Mouse (Mus musculus): ENCODE results near the gene Ubxn6. TPM values are rescaled to one million over a fixed set of nuclear protein-coding genes. Genes with fewer than 3 reads are reported as not detected.

Ubxn6 gene
- total RNA-seq, 1 experiment, result 34.8 TPM

DNA sequence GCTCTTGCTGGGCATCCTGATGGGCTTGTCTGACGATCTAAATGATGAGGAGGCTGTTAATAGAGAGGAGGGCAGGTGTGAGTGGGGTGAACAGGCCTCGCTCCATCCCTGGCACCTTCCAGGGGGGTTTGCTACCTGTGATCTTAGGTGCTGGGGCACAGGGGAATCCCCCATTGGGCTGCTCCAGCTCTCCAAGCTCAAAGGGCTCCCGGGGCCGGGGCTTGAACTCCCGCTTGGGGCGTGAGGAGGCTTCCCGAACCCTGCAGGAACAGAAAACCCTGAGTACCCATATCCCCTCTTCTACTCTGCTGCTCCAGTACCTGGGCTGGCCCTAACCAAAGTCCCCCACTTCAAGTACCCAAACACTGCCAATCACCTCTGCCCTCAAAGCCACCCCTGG, 57.0 kb downstream of the Ubxn6 start:
- Histone ChIP-seq H3K27ac (ENCODE audit: insufficient read depth, low read depth, low read length, poor library complexity, severe bottlenecking) (no peak overlapping the region), H3K4me3 (ENCODE audit: insufficient read depth in 1 of 2, low read depth in 1 of 2, low read length in 2 of 2, poor library complexity in 1 of 2, severe bottlenecking in 1 of 2) (no peak overlapping the region), H3K36me3 (ENCODE audit: control insufficient read depth, insufficient read depth, low read length, poor library complexity, severe bottlenecking) (peaks cover 51% of the 10 kb centered on the region), H3K4me1 (ENCODE audit: control insufficient read depth in 2 of 2, insufficient read depth in 2 of 2, low read length in 2 of 2, poor library complexity in 1 of 2) (peaks cover 0 to 2% of the 10 kb centered on the region in 2 experiments; a peak in 1 of 4 replicates), H3K9me3 (ENCODE audit: control insufficient read depth, insufficient read depth, low read depth, low read length) (no peaks in the 10 kb centered on the region), H3K9ac (ENCODE audit: insufficient read depth, low read depth, low read length, poor library complexity, severe bottlenecking) (no peak overlapping the region)
- in situ Hi-C loops (cut with MboI; ENCODE audit: low sequenced_read_pairs in 2 of 2, unreplicated experiment in 2 of 2), result no loop called here
- TF ChIP-seq ZC3H11A (IDR thresholded peaks at IDR 0.05; ENCODE audit: borderline replicate concordance, low read depth, low read length), result no peak
- TF ChIP-seq CHD2 (IDR thresholded peaks at IDR 0.05; ENCODE audit: low read depth, low read length), result no peak
- no peak for TF ChIP-seq MAFK (IDR thresholded peaks at IDR 0.05; ENCODE audit: insufficient read depth, low read depth, low read length)
- TF ChIP-seq HCFC1 (IDR thresholded peaks at IDR 0.05; ENCODE audit: borderline replicate concordance, insufficient read depth, low read length), result no peak
- no peak for TF ChIP-seq ZNF384 (IDR thresholded peaks at IDR 0.05; ENCODE audit: low read depth, low read length)
- DNase-seq (ENCODE audit: low read depth, low spot score), result no peak

Other genes with a start within 250 kb of the Ubxn6 start
- 4.2 and 5.4 TPM in 2 replicates for gene Zfp119a, start 196.1 kb downstream of the Ubxn6 start, total RNA-seq (2012; rRNA removed)
- 6.6 and 6.9 TPM in 2 replicates for gene Zfp959, start 182.9 kb downstream of the Ubxn6 start, total RNA-seq (2012; rRNA removed)
- 3.9 and 4.6 TPM in 2 replicates for gene Zfp119b, start 125.5 kb downstream of the Ubxn6 start, total RNA-seq (2012; rRNA removed)
- 0.49 and 0.74 TPM in 2 replicates for gene Ebi3, start 122.4 kb downstream of the Ubxn6 start, total RNA-seq (2012; rRNA removed)
- 14.0 and 14.7 TPM in 2 replicates for gene Yju2, start 115.9 kb downstream of the Ubxn6 start, total RNA-seq (2012; rRNA removed)
- gene Shd, start 104.6 kb downstream of the Ubxn6 start, total RNA-seq (2012; rRNA removed), result 1.5 and 2.4 TPM in 2 replicates
- 24.2 and 50.7 TPM in 2 replicates for gene Fsd1, start 88.5 kb downstream of the Ubxn6 start, total RNA-seq (2012; rRNA removed)
- 3.4 and 6.4 TPM in 2 replicates for gene Stap2, start 69.4 kb downstream of the Ubxn6 start, total RNA-seq (2012; rRNA removed)
- gene Mpnd, start 69.3 kb downstream of the Ubxn6 start, total RNA-seq (2012; rRNA removed), result 39.0 and 61.5 TPM in 2 replicates
- gene Sh3gl1, start 38.4 kb downstream of the Ubxn6 start, total RNA-seq (2012; rRNA removed), result 67.7 and 73.8 TPM in 2 replicates
- gene Chaf1a, start 34.6 kb downstream of the Ubxn6 start, total RNA-seq (2012; rRNA removed), result 48.3 and 57.9 TPM in 2 replicates
- gene Hdgfl2, start 4.6 kb upstream of the Ubxn6 start, total RNA-seq (2012; rRNA removed), result 165 and 204 TPM in 2 replicates
- 0.31 and 0.69 TPM in 2 replicates for gene Plin4, start 34.8 kb upstream of the Ubxn6 start, total RNA-seq (2012; rRNA removed)
- gene Plin5, start 42.6 kb upstream of the Ubxn6 start, total RNA-seq (2012; rRNA removed), result 1.4 and 2.1 TPM in 2 replicates
- not detected in 2 replicates for gene Lrg1, start 47.0 kb upstream of the Ubxn6 start, total RNA-seq (2012; rRNA removed)
- 2.9 and 7.1 TPM in 2 replicates for gene Sema6b, start 65.3 kb upstream of the Ubxn6 start, total RNA-seq (2012; rRNA removed)
- gene Tnfaip8l1, start 87.4 kb upstream of the Ubxn6 start, total RNA-seq (2012; rRNA removed), result 1.3 and 1.7 TPM in 2 replicates
- 71.1 and 95.2 TPM in 2 replicates for gene Mydgf, start 108.9 kb upstream of the Ubxn6 start, total RNA-seq (2012; rRNA removed)
- 27.4 and 27.5 TPM in 2 replicates for gene Dpp9, start 143.9 kb upstream of the Ubxn6 start, total RNA-seq (2012; rRNA removed)
- gene Fem1a, start 181.8 kb upstream of the Ubxn6 start, total RNA-seq (2012; rRNA removed), result 18.8 and 18.9 TPM in 2 replicates
- gene Ticam1, start 201.8 kb upstream of the Ubxn6 start, total RNA-seq (2012; rRNA removed), result 2.4 and 2.8 TPM in 2 replicates
- 40.5 and 53.9 TPM in 2 replicates for gene Plin3, start 217.8 kb upstream of the Ubxn6 start, total RNA-seq (2012; rRNA removed)
- gene Arrdc5, start 225.3 kb upstream of the Ubxn6 start, total RNA-seq (2012; rRNA removed), result 0.21 TPM in 1 of 2 replicates, not detected in the other
- gene Uhrf1, start 228.3 kb upstream of the Ubxn6 start, total RNA-seq (2012; rRNA removed), result 238 and 265 TPM in 2 replicates

Data from ES-E14 (cell line).